Mouse (Mus musculus) bone marrow, adult 2 months (tissue): ENCODE measurements at regions not wholly inside any gene's neighbourhood (a gene's known extent, or its start where the extent isn't known, plus 50 kb on each side); places are given as distances from the start of the nearest gene placed in this dataset.

Experiments used
- CTCF ChIP-seq: fragments of 200-500 bp; IDR thresholded peaks from 2 replicates; pipeline ENCODE4 v1.5.1; 2011; ENCODE audit warnings: low read length, control low read depth; ENCODE audit not compliant: control insufficient read depth, insufficient read depth
- POLR2A ChIP-seq: fragments of 200-500 bp; IDR thresholded peaks from 2 replicates; pipeline ENCODE4 v1.6.1; 2011; ENCODE audit warnings: low read depth, mild to moderate bottlenecking, control low read depth, low read length, borderline replicate concordance; ENCODE audit not compliant: control insufficient read depth

DNA sequence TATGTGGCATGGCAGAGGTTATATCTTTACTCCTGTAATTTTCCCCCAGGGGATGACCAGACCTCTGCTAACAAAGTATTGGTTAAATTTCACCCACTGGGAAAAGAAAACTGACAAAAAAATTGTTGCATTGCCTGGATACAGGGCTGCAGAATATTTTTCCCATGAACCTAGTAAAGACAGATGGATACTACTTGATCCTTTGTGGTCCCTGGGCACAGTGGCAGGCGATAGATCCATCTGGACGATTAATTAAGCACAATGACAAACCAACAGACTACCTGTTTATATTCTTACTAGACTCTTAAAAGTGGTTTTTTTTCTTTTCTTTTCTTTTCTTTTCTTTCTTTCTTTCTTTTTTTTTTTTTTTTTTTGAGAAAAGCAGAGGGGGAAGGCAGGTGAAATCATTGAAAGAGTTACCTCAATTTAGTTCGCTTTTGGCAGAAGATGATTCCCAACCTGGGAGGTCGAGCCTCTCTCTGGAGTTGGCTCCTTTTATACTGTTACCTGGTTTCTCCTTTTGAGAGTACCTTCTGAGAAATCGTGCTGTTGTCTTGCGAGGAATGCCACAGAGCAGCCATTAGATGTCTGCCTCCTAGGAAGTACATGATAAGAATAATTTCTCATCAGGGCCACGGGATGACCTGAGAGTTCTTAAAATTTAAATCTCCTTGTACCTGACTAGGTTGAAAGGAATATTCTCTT, 312.6 kb downstream of the Slc4a3 start:
- no peak for TF ChIP-seq CTCF
- no peak for TF ChIP-seq POLR2A
